Mouse (Mus musculus): ENCODE results near the gene Pik3ca. TPM values are rescaled to one million over a fixed set of nuclear protein-coding genes. Genes with fewer than 3 reads are reported as not detected.

Gene Pik3ca
- polyA plus RNA-seq (2015; fragmentation: Nextera tagmentation; extraction: Ambion mirVana) = 10.0 and 10.5 TPM in 2 replicates

DNA sequence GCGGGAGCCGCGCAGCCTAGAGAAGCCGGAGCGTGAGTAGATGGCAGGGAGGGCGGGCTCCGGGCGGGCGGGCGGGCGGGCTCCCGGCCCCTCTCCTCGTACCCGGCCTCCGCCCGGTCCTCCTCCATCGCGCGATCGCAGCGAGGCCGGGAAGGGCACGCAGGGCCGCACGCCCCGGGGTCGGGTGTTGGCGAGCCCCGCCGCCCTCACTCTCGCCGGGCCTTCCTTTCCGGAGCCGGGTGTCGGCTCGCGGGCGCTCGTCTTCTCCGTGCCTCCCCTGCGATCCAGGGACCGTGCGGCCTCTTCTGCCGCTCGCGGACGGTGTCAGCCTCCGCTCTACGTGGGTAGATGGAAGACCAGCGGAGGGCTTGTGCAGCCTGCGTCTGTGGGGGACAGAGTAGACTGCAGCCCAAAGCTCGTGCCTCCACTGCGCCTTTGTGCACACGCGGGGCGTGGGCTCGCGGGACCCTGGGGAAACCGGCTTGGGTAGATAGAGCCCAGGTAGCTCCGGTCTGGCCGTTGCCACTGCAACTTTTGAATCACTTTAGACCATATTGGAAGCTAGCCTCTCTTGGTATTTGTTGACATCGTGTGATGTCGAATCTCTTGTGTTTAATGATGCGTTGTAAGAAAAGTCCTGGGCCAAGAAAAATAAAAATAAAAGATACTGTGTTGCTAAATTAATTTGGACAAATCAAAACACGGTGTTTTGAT, at the start of gene Pik3ca:
Gene Pik3ca (plus strand): TSS at position 211 of the 714 bp plus-strand sequence.
- Histone ChIP-seq H3K9ac (replicated peaks; ENCODE audit: low read length) (peak within 1 kb of the TSS; percentile 97), H3K4me2 (replicated peaks; ENCODE audit: low read depth, low read length) (peak within 1 kb of the TSS; percentile 89), H3K36me3 (ENCODE audit: insufficient read depth, low read length) (no peaks in the 10 kb centered on the region), H3K27me3 (ENCODE audit: insufficient read depth, low read length) (no peaks in the 10 kb centered on the region), H3K4me3 (ENCODE audit: low read length) (peak within 1 kb of the TSS; percentile 64), H3K4me1 (ENCODE audit: insufficient read depth, low read length) (peaks cover 29% of the 10 kb centered on the region), H3K27ac (ENCODE audit: low read length) (peak within 1 kb of the TSS; percentile 99), H3K9me3 (ENCODE audit: low read length) (no peaks in the 10 kb centered on the region)
- 0% methylated on average over 42 of the region's 65 CpGs for WGBS
- ATAC-seq (ENCODE audit: low FRiP score, low TSS enrichment) = peak; percentile 69

- no peak overlapping the region for H3K27ac ChIP-seq (ENCODE audit: low read length)
- WGBS = 80% methylated on average over 6 of the region's 6 CpGs
- no peak overlapping the region for H3K4me2 ChIP-seq (replicated peaks; ENCODE audit: low read depth, low read length)
- H3K4me3 ChIP-seq (ENCODE audit: low read length) = no peak overlapping the region
- no peaks in the 10 kb centered on the region for H3K9me3 ChIP-seq (ENCODE audit: low read length)
- no peak overlapping the region for H3K9ac ChIP-seq (replicated peaks; ENCODE audit: low read length)
- peaks cover 9% of the 10 kb centered on the region; the same call in 1 of the 2 replicates for H3K36me3 ChIP-seq (ENCODE audit: insufficient read depth, low read length)
- H3K27me3 ChIP-seq (ENCODE audit: insufficient read depth, low read length) = no peaks in the 10 kb centered on the region
- ATAC-seq (ENCODE audit: low FRiP score, low TSS enrichment) = no peak
- no peaks in the 10 kb centered on the region for H3K4me1 ChIP-seq (ENCODE audit: insufficient read depth, low read length)
These were observed 49.6 kb upstream of the Pik3ca start for GRCm38 (mm10) chr3:32347881-32348280.

- Histone ChIP-seq H3K9me3 (ENCODE audit: low read length) (no peaks in the 10 kb centered on the region), H3K27ac (ENCODE audit: low read length) (no peak overlapping the region), H3K27me3 (ENCODE audit: insufficient read depth, low read length) (no peaks in the 10 kb centered on the region), H3K4me1 (ENCODE audit: insufficient read depth, low read length) (peaks cover 15% of the 10 kb centered on the region), H3K36me3 (ENCODE audit: insufficient read depth, low read length) (no peaks in the 10 kb centered on the region), H3K4me2 (replicated peaks; ENCODE audit: low read depth, low read length) (no peak overlapping the region), H3K9ac (replicated peaks; ENCODE audit: low read length) (no peak overlapping the region), H3K4me3 (ENCODE audit: low read length) (no peak overlapping the region)
- ATAC-seq (ENCODE audit: low FRiP score, low TSS enrichment) = no peak
- 17% methylated on average over 6 of the region's 6 CpGs for WGBS
These were observed 36.2 kb upstream of the Pik3ca start for GRCm38 (mm10) chr3:32361221-32361620.

GRCm38 (mm10) chr3:32364195-32364594, 33.3 kb upstream of the Pik3ca start:
- H3K27ac ChIP-seq (ENCODE audit: low read length) = no peak overlapping the region
- H3K9ac ChIP-seq (replicated peaks; ENCODE audit: low read length) = no peak overlapping the region
- no peak for ATAC-seq (ENCODE audit: low FRiP score, low TSS enrichment)
- peak overlapping the region; percentile 23; the same call in 1 of the 2 replicates for H3K4me2 ChIP-seq (replicated peaks; ENCODE audit: low read depth, low read length)
- H3K4me3 ChIP-seq (ENCODE audit: low read length) = no peak overlapping the region
- no peaks in the 10 kb centered on the region for H3K36me3 ChIP-seq (ENCODE audit: insufficient read depth, low read length)
- WGBS = 50% methylated on average over 4 of the region's 4 CpGs
- H3K27me3 ChIP-seq (ENCODE audit: insufficient read depth, low read length) = no peaks in the 10 kb centered on the region
- H3K4me1 ChIP-seq (ENCODE audit: insufficient read depth, low read length) = peaks cover 15% of the 10 kb centered on the region
- no peaks in the 10 kb centered on the region for H3K9me3 ChIP-seq (ENCODE audit: low read length)

DNA sequence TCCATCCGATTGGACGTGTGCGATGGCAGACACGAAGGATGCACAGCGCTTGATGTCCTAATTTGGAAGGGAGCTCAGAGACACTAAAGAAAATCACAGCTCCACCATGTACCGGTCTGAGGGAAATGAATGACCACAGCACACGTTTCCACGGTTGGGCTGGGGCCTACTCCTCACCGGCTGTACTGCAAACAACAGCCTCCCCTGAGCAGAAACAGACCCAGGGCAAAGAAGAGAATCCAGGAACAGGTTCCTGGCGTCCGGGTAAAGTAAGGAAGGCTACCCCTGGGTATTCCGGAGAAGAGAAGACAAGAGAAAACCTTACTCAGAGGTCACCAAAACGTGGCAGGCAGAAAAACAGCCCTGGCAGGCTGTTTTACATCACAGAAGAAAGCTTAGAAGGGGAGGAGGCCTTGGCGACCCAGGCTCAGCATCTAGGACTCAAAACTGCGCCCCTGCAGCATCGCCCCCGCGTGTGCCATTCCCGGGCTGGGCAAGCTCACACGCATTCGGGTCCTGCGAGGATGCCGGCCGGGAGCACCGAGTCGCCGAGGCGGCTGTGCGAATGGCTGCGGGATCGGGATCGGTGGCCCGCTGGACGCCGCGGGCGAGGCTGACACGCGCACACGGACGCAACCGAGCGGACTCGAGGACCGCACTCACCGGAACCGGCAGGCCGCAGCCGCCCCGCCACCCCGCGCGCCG, 32.5 kb upstream of the Pik3ca start:
- Histone ChIP-seq H3K27me3 (ENCODE audit: insufficient read depth, low read length) (no peaks in the 10 kb centered on the region), H3K4me3 (ENCODE audit: low read length) (peak overlapping the region; percentile 92), H3K27ac (ENCODE audit: low read length) (peak overlapping the region; percentile 59), H3K9ac (replicated peaks; ENCODE audit: low read length) (peak overlapping the region; percentile 84), H3K4me1 (ENCODE audit: insufficient read depth, low read length) (peaks cover 15% of the 10 kb centered on the region), H3K36me3 (ENCODE audit: insufficient read depth, low read length) (no peaks in the 10 kb centered on the region), H3K9me3 (ENCODE audit: low read length) (no peaks in the 10 kb centered on the region), H3K4me2 (replicated peaks; ENCODE audit: low read depth, low read length) (peak overlapping the region; percentile 92)
- peak; percentile 73 for ATAC-seq (ENCODE audit: low FRiP score, low TSS enrichment)
- WGBS = 1% methylated on average over 54 of the region's 54 CpGs

DNA sequence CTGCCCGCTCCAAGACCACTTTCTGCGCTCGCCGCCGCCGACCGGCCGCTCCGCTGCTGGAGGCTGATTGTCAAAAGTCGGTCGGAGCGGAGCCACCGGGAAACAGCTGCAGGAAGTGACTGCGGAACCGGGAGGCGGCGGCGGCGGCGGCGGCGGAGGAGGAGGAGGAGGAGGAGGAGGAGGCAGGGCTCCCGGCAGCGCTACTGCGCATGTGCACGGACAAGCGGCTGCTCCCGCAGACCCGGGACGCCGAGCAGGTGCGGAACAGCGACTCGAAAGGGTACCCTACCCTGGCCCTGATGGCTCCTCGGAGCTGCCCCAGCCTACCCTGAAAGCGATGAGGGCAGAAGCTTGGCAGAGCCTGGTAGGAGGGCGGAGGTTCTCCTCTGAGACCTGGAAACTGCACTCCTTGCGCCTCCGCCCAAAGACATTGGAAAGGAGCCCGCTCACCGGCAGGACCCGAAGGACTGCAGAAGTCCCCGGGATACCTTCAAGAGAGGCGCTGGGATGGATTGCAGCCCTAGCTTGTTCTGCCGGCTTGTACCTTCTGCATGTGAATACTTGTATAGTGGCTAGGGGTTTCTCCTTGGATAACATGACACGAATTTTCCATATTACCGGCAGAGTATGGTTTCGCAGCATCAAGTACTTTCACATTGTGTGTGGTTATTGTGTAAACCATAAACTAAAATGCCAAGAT, 31.8 kb upstream of the Pik3ca start, which contains the start of gene Zmat3:
Gene Zmat3 (minus strand): TSS at position 469 of the 700 bp plus-strand sequence.
- no peaks in the 10 kb centered on the region for H3K36me3 ChIP-seq (ENCODE audit: insufficient read depth, low read length)
- no peaks in the 10 kb centered on the region for H3K27me3 ChIP-seq (ENCODE audit: insufficient read depth, low read length)
- H3K9me3 ChIP-seq (ENCODE audit: low read length) = no peaks in the 10 kb centered on the region
- peak; percentile 80 for ATAC-seq (ENCODE audit: low FRiP score, low TSS enrichment)
- peak within 1 kb of the TSS; percentile 84 for H3K9ac ChIP-seq (replicated peaks; ENCODE audit: low read length)
- H3K4me1 ChIP-seq (ENCODE audit: insufficient read depth, low read length) = peaks cover 15% of the 10 kb centered on the region
- H3K4me2 ChIP-seq (replicated peaks; ENCODE audit: low read depth, low read length) = peak within 1 kb of the TSS; percentile 92
- 3% methylated on average over 36 of the region's 48 CpGs for WGBS
- H3K27ac ChIP-seq (ENCODE audit: low read length) = peak within 1 kb of the TSS; percentile 59
- peak within 1 kb of the TSS; percentile 92 for H3K4me3 ChIP-seq (ENCODE audit: low read length)

GRCm38 (mm10) chr3:32366246-32366734, 31.2 kb upstream of the Pik3ca start:
- WGBS = 72% methylated on average over 17 of the region's 17 CpGs
- Histone ChIP-seq H3K36me3 (ENCODE audit: insufficient read depth, low read length) (no peaks in the 10 kb centered on the region), H3K27me3 (ENCODE audit: insufficient read depth, low read length) (no peaks in the 10 kb centered on the region), H3K4me1 (ENCODE audit: insufficient read depth, low read length) (peaks cover 10% of the 10 kb centered on the region), H3K4me2 (replicated peaks; ENCODE audit: low read depth, low read length) (peak overlapping the region; percentile 92), H3K9ac (replicated peaks; ENCODE audit: low read length) (no peak overlapping the region), H3K4me3 (ENCODE audit: low read length) (peak overlapping the region; percentile 92), H3K27ac (ENCODE audit: low read length) (no peak overlapping the region), H3K9me3 (ENCODE audit: low read length) (no peaks in the 10 kb centered on the region)
- peak; percentile 29 for ATAC-seq (ENCODE audit: low FRiP score, low TSS enrichment)

DNA sequence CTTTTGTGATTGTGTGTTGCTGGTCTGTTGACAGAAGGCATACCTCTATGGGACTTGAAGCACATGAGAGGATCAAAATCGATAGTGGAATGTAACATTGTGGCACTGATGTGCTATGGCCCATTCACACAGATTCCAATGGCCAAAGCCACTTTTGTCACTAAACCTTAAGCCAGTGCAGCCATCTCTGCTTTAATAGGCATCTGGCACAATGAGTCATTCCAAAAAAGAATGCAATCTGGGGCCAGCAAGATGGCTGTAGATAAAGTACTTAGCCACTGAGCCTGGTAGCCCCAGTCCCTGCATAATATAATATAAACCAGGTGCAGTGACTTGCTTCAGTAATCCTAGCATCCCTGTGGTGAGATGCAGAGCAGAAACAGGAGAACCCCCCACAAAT, 30.0 kb upstream of the Pik3ca start:
- Histone ChIP-seq H3K9me3 (ENCODE audit: low read length) (no peaks in the 10 kb centered on the region), H3K9ac (replicated peaks; ENCODE audit: low read length) (no peak overlapping the region), H3K27ac (ENCODE audit: low read length) (no peak overlapping the region), H3K4me1 (ENCODE audit: insufficient read depth, low read length) (peaks cover 8% of the 10 kb centered on the region), H3K27me3 (ENCODE audit: insufficient read depth, low read length) (no peaks in the 10 kb centered on the region), H3K4me2 (replicated peaks; ENCODE audit: low read depth, low read length) (no peak overlapping the region), H3K4me3 (ENCODE audit: low read length) (no peak overlapping the region), H3K36me3 (ENCODE audit: insufficient read depth, low read length) (no peaks in the 10 kb centered on the region)
- ATAC-seq (ENCODE audit: low FRiP score, low TSS enrichment) = no peak
- WGBS = 81% methylated on average over 1 of the region's 1 CpGs

DNA sequence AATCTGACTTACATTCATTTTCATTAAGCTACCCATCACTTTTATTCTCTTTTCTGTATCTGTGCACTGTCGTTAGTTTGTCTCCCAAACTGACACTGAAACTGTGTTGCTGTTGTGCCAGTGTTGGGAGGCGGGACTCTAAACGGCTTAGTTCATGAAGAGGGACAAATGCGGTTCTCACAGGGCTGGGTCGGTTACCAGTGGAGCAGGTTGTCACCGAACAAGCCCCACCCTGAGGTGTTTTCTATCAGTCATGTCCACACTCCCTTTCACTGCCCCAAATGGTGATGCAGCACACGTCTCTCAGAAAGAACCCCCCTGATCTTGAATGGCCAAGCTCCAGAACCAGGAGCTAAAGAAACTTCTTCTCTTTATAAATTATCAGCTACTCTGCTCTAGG, 25.5 kb upstream of the Pik3ca start:
- WGBS = 74% methylated on average over 7 of the region's 7 CpGs
- no peak overlapping the region for H3K9ac ChIP-seq (replicated peaks; ENCODE audit: low read length)
- H3K4me2 ChIP-seq (replicated peaks; ENCODE audit: low read depth, low read length) = no peak overlapping the region
- no peak overlapping the region for H3K4me3 ChIP-seq (ENCODE audit: low read length)
- ATAC-seq (ENCODE audit: low FRiP score, low TSS enrichment) = no peak
- H3K36me3 ChIP-seq (ENCODE audit: insufficient read depth, low read length) = no peaks in the 10 kb centered on the region
- H3K27ac ChIP-seq (ENCODE audit: low read length) = no peak overlapping the region
- no peaks in the 10 kb centered on the region for H3K9me3 ChIP-seq (ENCODE audit: low read length)
- no peaks in the 10 kb centered on the region for H3K27me3 ChIP-seq (ENCODE audit: insufficient read depth, low read length)
- H3K4me1 ChIP-seq (ENCODE audit: insufficient read depth, low read length) = no peaks in the 10 kb centered on the region

Data from kidney, embryonic 16.5 days (tissue).